Mouse (Mus musculus) lung, embryonic 16.5 days (tissue): ENCODE results near the gene Rnf5. TPM values are rescaled to one million over a fixed set of nuclear protein-coding genes. Genes with fewer than 3 reads are reported as not detected.
A peak's percentile ranks its signal among the peaks of the same experiment; 100 is the strongest.

ENCODE experiments used
- ATAC-seq: fragments of 200-750 bp; cut with Nextera tagmentation; 2 replicates; pipeline ENCODE4 v1.8.0; 2017; ENCODE audit warnings: low read depth, mild to moderate bottlenecking, moderate library complexity
- H3K27ac ChIP-seq: fragments of 300-500 bp; sonication (generic); 2 replicates; pipeline ENCODE4 v1.5.1; 2014; ENCODE audit warnings: mild to moderate bottlenecking, control low read depth, low read length
- H3K27me3 ChIP-seq: fragments of 300-500 bp; sonication (generic); 2 replicates; pipeline ENCODE4 v1.6.1; 2014; ENCODE audit warnings: low read depth, low read length, mixed read lengths; ENCODE audit not compliant: control insufficient read depth, insufficient read depth
- H3K36me3 ChIP-seq: fragments of 300-500 bp; sonication (generic); 2 replicates; pipeline ENCODE4 v1.6.1; 2014; ENCODE audit warnings: low read length; ENCODE audit not compliant: control insufficient read depth, insufficient read depth
- H3K4me1 ChIP-seq: fragments of 300-500 bp; sonication (generic); replicated peaks from 2 replicates; pipeline ENCODE4 v1.6.1; 2014; ENCODE audit warnings: low read length, mixed read lengths; ENCODE audit not compliant: control insufficient read depth, insufficient read depth
- H3K4me2 ChIP-seq: fragments of 300-500 bp; sonication (generic); 2 replicates; pipeline ENCODE4 v1.6.1; 2014; ENCODE audit warnings: low read depth, low read length, control low read depth
- H3K4me3 ChIP-seq: fragments of 300-500 bp; sonication (generic); 2 replicates; pipeline ENCODE4 v1.5.1; 2014; ENCODE audit warnings: mild to moderate bottlenecking, low read length, control low read depth
- H3K9ac ChIP-seq: fragments of 300-500 bp; sonication (generic); 2 replicates; pipeline ENCODE4 v1.6.1; 2014; ENCODE audit warnings: low read length, control low read depth
- H3K9me3 ChIP-seq: fragments of 300-500 bp; sonication (generic); 2 replicates; pipeline ENCODE4 v1.6.1; 2016; ENCODE audit warnings: low read length; ENCODE audit not compliant: control insufficient read depth
- WGBS: fragments of 180-500 bp; shearing (Covaris S2); extraction: QIAGEN DNeasy Blood & Tissue Kit; methylation state at CpG from one replicate; pipeline ENCODE4 v1.1.7; 2014; 5-methylcytosine and 5-hydroxymethylcytosine counted together
- polyA plus RNA-seq: library from polyadenylated mRNA; unstranded; fragments of >200 nt; fragmentation: Nextera tagmentation; extraction: Ambion mirVana; gene quantifications from 2 replicates; pipeline ENCODE4 v1.2.1, GENCODE M21; 2015

The Rnf5 gene
- polyA plus RNA-seq, 1 experiment from 2014 or later: 128 TPM

GRCm38 (mm10) chr17:34590154-34590987 lies 13.1 kb downstream of the Rnf5 start:
- ATAC-seq: no peak
- 63% methylated on average over 15 of the region's 15 CpGs for WGBS
- no peaks in the 10 kb centered on the region for H3K9me3 ChIP-seq
- peak overlapping the region; percentile 50 for H3K9ac ChIP-seq
- peaks cover 62% of the 10 kb centered on the region for H3K4me1 ChIP-seq
- no peaks in the 10 kb centered on the region for H3K27me3 ChIP-seq
- peak overlapping the region; percentile 64 for H3K4me3 ChIP-seq
- peak overlapping the region; percentile 98 for H3K27ac ChIP-seq
- H3K36me3 ChIP-seq: peaks cover 13% of the 10 kb centered on the region
- H3K4me2 ChIP-seq: peak overlapping the region; percentile 83

DNA sequence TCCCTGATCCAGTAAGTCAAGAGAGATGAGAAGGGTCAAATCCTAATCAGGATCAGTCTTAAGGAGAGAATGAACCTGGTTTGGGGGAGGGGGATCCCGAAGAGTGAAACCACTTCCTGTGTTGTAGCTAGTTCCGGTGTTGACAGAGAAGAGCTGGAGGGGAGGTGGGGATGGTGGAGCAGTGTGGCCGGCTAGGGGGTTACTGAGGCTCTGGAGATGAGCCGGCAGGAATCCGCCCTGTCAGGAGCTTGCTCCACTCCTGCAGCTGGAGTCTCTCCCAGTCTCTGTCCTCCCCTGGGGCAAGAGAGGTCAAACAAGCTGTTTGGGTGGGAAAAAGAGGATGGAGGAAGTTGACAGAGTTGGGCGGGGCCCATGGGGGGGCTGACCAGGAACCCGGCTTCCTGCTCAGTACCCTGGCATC lies 13.8 kb downstream of the Rnf5 start, which contains the start of gene Gpsm3:
Gene Gpsm3, plus strand, starts transcription at position 126 of the 421 bp plus-strand sequence.
- H3K36me3 ChIP-seq: peaks cover 7% of the 10 kb centered on the region; the same call in 1 of the 2 replicates
- peak within 1 kb of the TSS; percentile 98 for H3K27ac ChIP-seq
- H3K4me3 ChIP-seq: peak within 1 kb of the TSS; percentile 23
- ATAC-seq: no peak
- H3K27me3 ChIP-seq: no peaks in the 10 kb centered on the region
- peak within 1 kb of the TSS; percentile 83 for H3K4me2 ChIP-seq
- peak within 1 kb of the TSS; percentile 50 for H3K9ac ChIP-seq
- WGBS: 10% methylated on average over 7 of the region's 7 CpGs
- peaks cover 55% of the 10 kb centered on the region for H3K4me1 ChIP-seq
- no peaks in the 10 kb centered on the region for H3K9me3 ChIP-seq

- Histone ChIP-seq H3K4me1 (peaks cover 50% of the 10 kb centered on the region), H3K9me3 (no peaks in the 10 kb centered on the region), H3K36me3 (peaks cover 2% of the 10 kb centered on the region; the same call in 1 of the 2 replicates), H3K27ac (peak overlapping the region; percentile 79), H3K9ac (peak overlapping the region; percentile 50), H3K4me3 (peak overlapping the region; percentile 23), H3K4me2 (peak overlapping the region; percentile 53), H3K27me3 (no peaks in the 10 kb centered on the region)
- no peak for ATAC-seq
- WGBS: 31% methylated on average over 7 of the region's 7 CpGs
These were observed 14.3 kb downstream of the Rnf5 start for GRCm38 (mm10) chr17:34589206-34589605.

DNA sequence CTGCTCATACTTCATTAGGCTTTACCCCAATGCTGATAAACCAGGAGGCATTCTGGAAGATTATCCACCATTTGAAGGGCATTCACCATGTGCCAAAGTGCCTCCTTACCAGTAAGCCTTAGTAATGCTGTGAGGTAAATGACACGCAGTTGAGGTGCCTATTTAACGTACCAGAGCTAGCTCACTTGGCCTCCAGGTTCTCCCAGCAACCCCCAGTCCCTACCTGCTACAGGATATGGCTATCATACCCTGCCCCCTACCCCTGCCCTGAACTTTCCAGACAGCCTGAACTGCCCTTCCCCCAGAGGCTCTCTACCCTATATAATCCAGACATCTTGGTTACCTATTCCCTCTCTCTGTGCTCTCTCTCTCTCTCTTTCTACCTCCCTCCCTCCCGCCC lies 14.7 kb downstream of the Rnf5 start:
- WGBS: 72% methylated on average over 3 of the region's 3 CpGs
- no peaks in the 10 kb centered on the region for H3K36me3 ChIP-seq
- H3K4me1 ChIP-seq: peaks cover 46% of the 10 kb centered on the region
- peak overlapping the region; percentile 53 for H3K4me2 ChIP-seq
- no peak overlapping the region; the same call in 1 of the 2 replicates for H3K9ac ChIP-seq
- H3K4me3 ChIP-seq: no peak overlapping the region
- ATAC-seq: no peak
- H3K27me3 ChIP-seq: no peaks in the 10 kb centered on the region
- no peaks in the 10 kb centered on the region for H3K9me3 ChIP-seq
- peak overlapping the region; percentile 79; the same call in 1 of the 2 replicates for H3K27ac ChIP-seq

DNA sequence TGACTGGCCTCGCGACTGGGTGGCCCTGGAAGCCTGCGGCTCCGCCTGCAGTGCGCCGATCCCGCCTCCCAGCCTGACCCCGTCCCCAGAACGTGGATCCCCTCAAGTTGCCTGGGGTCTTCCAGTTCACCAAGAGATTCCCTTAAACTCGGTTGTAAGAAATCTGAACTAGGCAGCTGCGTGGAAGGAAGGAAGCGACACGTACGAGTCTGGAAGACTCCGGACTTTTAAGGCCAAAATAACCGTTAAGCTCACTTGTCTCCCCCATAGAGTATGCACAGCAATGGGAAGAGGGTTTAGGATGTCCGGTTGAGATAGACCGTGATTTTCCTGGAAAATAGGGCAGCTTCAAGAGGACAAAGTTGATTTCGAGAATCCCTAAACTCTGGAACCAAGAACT lies 15.7 kb downstream of the Rnf5 start:
- Histone ChIP-seq H3K4me1 (peaks cover 46% of the 10 kb centered on the region), H3K27ac (peak overlapping the region; percentile 98), H3K27me3 (no peaks in the 10 kb centered on the region), H3K4me2 (peak overlapping the region; percentile 99), H3K9me3 (no peaks in the 10 kb centered on the region), H3K9ac (peak overlapping the region; percentile 98), H3K36me3 (no peaks in the 10 kb centered on the region), H3K4me3 (peak overlapping the region; percentile 85)
- 3% methylated on average over 19 of the region's 19 CpGs for WGBS
- ATAC-seq: no peak

- Histone ChIP-seq H3K27ac (peak overlapping the region; percentile 98), H3K4me1 (peaks cover 46% of the 10 kb centered on the region), H3K9me3 (no peaks in the 10 kb centered on the region), H3K4me2 (peak overlapping the region; percentile 99), H3K36me3 (no peaks in the 10 kb centered on the region), H3K4me3 (peak overlapping the region; percentile 85), H3K9ac (peak overlapping the region; percentile 98), H3K27me3 (no peaks in the 10 kb centered on the region)
- peak; percentile 86 for ATAC-seq
- under 1% methylated on average over 30 of the region's 50 CpGs for WGBS
These were observed 16.1 kb downstream of the Rnf5 start for GRCm38 (mm10) chr17:34587423-34587811.

- H3K27me3 ChIP-seq: no peaks in the 10 kb centered on the region
- peaks cover 46% of the 10 kb centered on the region for H3K4me1 ChIP-seq
- H3K9ac ChIP-seq: peak overlapping the region; percentile 98
- peak overlapping the region; percentile 99 for H3K4me2 ChIP-seq
- peak; percentile 82 for ATAC-seq
- H3K4me3 ChIP-seq: peak overlapping the region; percentile 85
- H3K36me3 ChIP-seq: no peaks in the 10 kb centered on the region
- H3K27ac ChIP-seq: peak overlapping the region; percentile 98
- WGBS: under 1% methylated on average over 38 of the region's 38 CpGs
- no peaks in the 10 kb centered on the region for H3K9me3 ChIP-seq
These were observed 16.6 kb downstream of the Rnf5 start for GRCm38 (mm10) chr17:34586796-34587422.

- ATAC-seq: no peak
- Histone ChIP-seq H3K4me1 (peaks cover 40% of the 10 kb centered on the region), H3K27ac (peak overlapping the region; percentile 98), H3K9me3 (no peaks in the 10 kb centered on the region), H3K9ac (peak overlapping the region; percentile 98), H3K27me3 (no peaks in the 10 kb centered on the region), H3K4me3 (peak overlapping the region; percentile 85), H3K36me3 (no peaks in the 10 kb centered on the region), H3K4me2 (peak overlapping the region; percentile 99)
- WGBS: 23% methylated on average over 32 of the region's 32 CpGs
These were observed 17.4 kb downstream of the Rnf5 start for GRCm38 (mm10) chr17:34585877-34586771.
